Mouse (Mus musculus): ENCODE results near the gene Tnfaip2. TPM values are rescaled to one million over a fixed set of nuclear protein-coding genes. Genes with fewer than 3 reads are reported as not detected.
A peak's percentile ranks its signal among the peaks of the same experiment; 100 is the strongest.

Tnfaip2 gene
- polyA plus RNA-seq, 1 experiment from 2014 or later, result 46.7 TPM

- no peaks in the 10 kb centered on the region for H3K9me3 ChIP-seq (replicated peaks; ENCODE audit: low read length)
- H3K27ac ChIP-seq, result peak overlapping the region; percentile 75
- H3K4me3 ChIP-seq (replicated peaks; ENCODE audit: low read depth, low read length), result no peak overlapping the region
- H3K9ac ChIP-seq (ENCODE audit: low read depth, low read length), result 0 out of 2 replicates have a peak overlapping the region, but pooled peaks have one; percentile 25
- whole genome bisulfite sequencing, result 29% methylated on average over 14 of the region's 14 CpGs
- H3K4me1 ChIP-seq (replicated peaks; ENCODE audit: insufficient read depth, low read length), result peaks cover 41% of the 10 kb centered on the region
- peak overlapping the region; percentile 54; the same call in 1 of the 2 replicates for H3K4me2 ChIP-seq (ENCODE audit: low read length)
- ATAC-seq (replicated peaks; ENCODE audit: low FRiP score, low read depth) (no peak; the same call in 1 of the 2 replicates), DNase-seq (ENCODE audit: low spot score) (peak; percentile 79)
- TF ChIP-seq CTCF (IDR thresholded peaks at IDR 0.05; ENCODE audit: low read depth), result no peak
- H3K36me3 ChIP-seq (ENCODE audit: insufficient read depth, low read length), result no peaks in the 10 kb centered on the region
- H3K27me3 ChIP-seq (ENCODE audit: insufficient read depth, low read length), result no peaks in the 10 kb centered on the region
These were observed 11.1 kb upstream of the Tnfaip2 start for GRCm38 (mm10) chr12:111430868-111431817.

DNA sequence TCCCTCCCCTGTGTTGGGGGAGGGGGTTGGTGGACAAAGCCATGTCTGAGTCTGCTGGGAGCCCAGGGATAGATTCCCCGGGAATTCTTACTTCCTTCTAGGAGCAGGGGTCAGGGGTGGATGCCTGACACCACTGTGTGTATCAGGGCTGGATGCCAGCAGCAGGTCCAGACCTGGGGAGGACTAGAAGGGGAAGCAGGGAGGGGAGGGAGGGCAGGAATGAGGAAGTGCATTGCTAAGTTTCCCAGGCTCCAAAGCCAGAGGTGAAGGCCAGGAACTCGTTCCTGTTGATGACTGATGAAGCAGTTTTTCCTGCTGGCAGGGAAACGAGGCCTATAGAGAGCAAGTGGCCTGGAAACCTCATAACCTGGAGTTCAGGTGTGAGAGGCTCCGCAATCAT, 10.2 kb upstream of the Tnfaip2 start:
- Histone ChIP-seq H3K36me3 (ENCODE audit: insufficient read depth, low read length) (no peaks in the 10 kb centered on the region), H3K9ac (ENCODE audit: low read depth, low read length) (no peak overlapping the region), H3K27ac (peak overlapping the region; percentile 75), H3K27me3 (ENCODE audit: insufficient read depth, low read length) (no peaks in the 10 kb centered on the region), H3K4me2 (ENCODE audit: low read length) (no peak overlapping the region), H3K9me3 (replicated peaks; ENCODE audit: low read length) (no peaks in the 10 kb centered on the region), H3K4me3 (replicated peaks; ENCODE audit: low read depth, low read length) (no peak overlapping the region), H3K4me1 (replicated peaks; ENCODE audit: insufficient read depth, low read length) (peaks cover 47% of the 10 kb centered on the region)
- no peak; the same call in 1 of the 2 replicates for ATAC-seq (replicated peaks; ENCODE audit: low FRiP score, low read depth)
- WGBS, result 22% methylated on average over 4 of the region's 4 CpGs
- no peak for DNase-seq (ENCODE audit: low spot score)
- TF ChIP-seq CTCF (IDR thresholded peaks at IDR 0.05; ENCODE audit: low read depth), result no peak

DNA sequence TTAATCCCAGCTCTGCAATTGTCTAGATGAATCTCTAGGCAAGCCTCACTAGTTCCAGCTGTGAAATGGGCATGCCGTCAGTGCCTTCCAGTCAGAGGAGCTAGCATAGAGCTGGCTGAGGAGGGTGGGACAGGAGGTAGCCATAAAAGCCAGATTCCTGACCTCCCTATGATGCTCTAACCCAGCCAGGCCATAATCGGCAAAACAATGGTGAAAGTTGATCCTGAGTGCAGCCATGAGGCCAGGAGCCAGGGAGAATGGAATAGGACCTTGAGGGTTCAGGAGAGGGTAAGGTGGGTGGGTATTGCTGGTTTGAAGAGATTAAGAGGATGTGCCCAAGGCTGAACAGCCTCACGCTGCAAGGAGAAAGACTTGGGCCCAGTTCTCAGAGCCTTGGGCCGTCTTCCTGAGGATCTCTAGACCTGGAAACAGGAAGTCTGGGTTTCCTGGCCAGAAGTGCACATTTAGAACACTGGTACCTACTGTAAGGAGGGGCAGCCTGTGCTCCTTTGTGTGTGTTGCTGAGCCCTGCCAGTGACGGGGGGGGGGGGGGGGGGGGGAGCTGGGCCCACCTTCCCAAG, 9.4 kb upstream of the Tnfaip2 start:
- Histone ChIP-seq H3K36me3 (ENCODE audit: insufficient read depth, low read length) (no peaks in the 10 kb centered on the region), H3K4me3 (replicated peaks; ENCODE audit: low read depth, low read length) (no peak overlapping the region), H3K27me3 (ENCODE audit: insufficient read depth, low read length) (no peaks in the 10 kb centered on the region), H3K9me3 (replicated peaks; ENCODE audit: low read length) (no peaks in the 10 kb centered on the region), H3K4me1 (replicated peaks; ENCODE audit: insufficient read depth, low read length) (peaks cover 51% of the 10 kb centered on the region), H3K4me2 (ENCODE audit: low read length) (no peak overlapping the region), H3K27ac (peak overlapping the region; percentile 75), H3K9ac (ENCODE audit: low read depth, low read length) (0 out of 2 replicates have a peak overlapping the region, but pooled peaks have one; percentile 18)
- DNase-seq (ENCODE audit: low spot score) (no peak), ATAC-seq (replicated peaks; ENCODE audit: low FRiP score, low read depth) (no peak)
- TF ChIP-seq CTCF (IDR thresholded peaks at IDR 0.05; ENCODE audit: low read depth), result no peak
- WGBS, result 52% methylated on average over 4 of the region's 5 CpGs

DNA sequence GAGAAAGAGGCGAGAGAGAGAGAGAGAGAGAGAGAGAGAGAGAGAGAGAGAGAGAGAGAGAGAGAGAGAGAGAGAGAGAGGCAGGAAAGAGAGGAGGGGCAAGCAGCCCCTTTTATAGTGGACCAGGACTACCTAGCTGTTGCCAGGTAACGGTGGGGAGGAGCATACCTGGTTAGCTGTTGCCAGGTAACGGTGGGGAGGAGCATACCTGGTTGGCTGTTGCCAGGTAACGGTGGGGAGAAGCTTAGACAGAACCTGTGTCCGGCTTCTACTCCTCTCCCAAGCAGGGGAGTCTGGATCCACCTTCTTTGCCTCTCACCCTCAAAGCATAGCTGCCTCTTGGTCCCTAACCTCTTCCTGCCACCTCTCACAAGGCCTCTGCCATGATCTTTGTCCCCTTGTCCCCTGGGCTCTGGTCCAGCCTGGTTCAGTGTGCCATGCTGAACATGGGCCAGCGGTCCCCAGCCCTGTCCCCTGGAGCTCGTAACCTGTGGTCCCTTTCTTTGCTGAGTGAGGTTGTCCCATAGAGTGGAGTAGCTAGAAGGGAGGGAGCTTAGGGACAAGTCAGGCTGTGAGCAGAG, 8.0 kb upstream of the Tnfaip2 start:
- DNase-seq (ENCODE audit: low spot score), result no peak
- Histone ChIP-seq H3K36me3 (ENCODE audit: insufficient read depth, low read length) (no peaks in the 10 kb centered on the region), H3K27ac (peak overlapping the region; percentile 80), H3K27me3 (ENCODE audit: insufficient read depth, low read length) (no peaks in the 10 kb centered on the region), H3K4me3 (replicated peaks; ENCODE audit: low read depth, low read length) (no peak overlapping the region), H3K9ac (ENCODE audit: low read depth, low read length) (peak overlapping the region; percentile 31; the same call in 1 of the 2 replicates), H3K4me2 (ENCODE audit: low read length) (peak overlapping the region; percentile 30; the same call in 1 of the 2 replicates), H3K9me3 (replicated peaks; ENCODE audit: low read length) (no peaks in the 10 kb centered on the region), H3K4me1 (replicated peaks; ENCODE audit: insufficient read depth, low read length) (peaks cover 47% of the 10 kb centered on the region)
- WGBS, result 45% methylated on average over 7 of the region's 7 CpGs
- ATAC-seq (replicated peaks; ENCODE audit: low FRiP score, low read depth), result no peak
- TF ChIP-seq CTCF (IDR thresholded peaks at IDR 0.05; ENCODE audit: low read depth), result no peak

- Histone ChIP-seq H3K4me2 (ENCODE audit: low read length) (no peak overlapping the region), H3K4me3 (replicated peaks; ENCODE audit: low read depth, low read length) (no peak overlapping the region), H3K27ac (peak overlapping the region; percentile 80; the same call in 1 of the 2 replicates), H3K36me3 (ENCODE audit: insufficient read depth, low read length) (no peaks in the 10 kb centered on the region), H3K9me3 (replicated peaks; ENCODE audit: low read length) (no peaks in the 10 kb centered on the region), H3K27me3 (ENCODE audit: insufficient read depth, low read length) (no peaks in the 10 kb centered on the region), H3K9ac (ENCODE audit: low read depth, low read length) (peak overlapping the region; percentile 31; the same call in 1 of the 2 replicates), H3K4me1 (replicated peaks; ENCODE audit: insufficient read depth, low read length) (peaks cover 43% of the 10 kb centered on the region)
- DNase-seq (ENCODE audit: low spot score) (no peak), ATAC-seq (replicated peaks; ENCODE audit: low FRiP score, low read depth) (no peak)
- no peak for TF ChIP-seq CTCF (IDR thresholded peaks at IDR 0.05; ENCODE audit: low read depth)
- 45% methylated on average over 8 of the region's 8 CpGs for WGBS
These were observed 7.4 kb upstream of the Tnfaip2 start for GRCm38 (mm10) chr12:111434745-111435327.

GRCm38 (mm10) chr12:111436170-111436569, 6.1 kb upstream of the Tnfaip2 start:
- TF ChIP-seq CTCF (IDR thresholded peaks at IDR 0.05; ENCODE audit: low read depth), result no peak
- WGBS, result 88% methylated on average over 3 of the region's 3 CpGs
- no peak overlapping the region for H3K9ac ChIP-seq (ENCODE audit: low read depth, low read length)
- ATAC-seq (replicated peaks; ENCODE audit: low FRiP score, low read depth) (no peak), DNase-seq (ENCODE audit: low spot score) (no peak)
- H3K4me1 ChIP-seq (replicated peaks; ENCODE audit: insufficient read depth, low read length), result peaks cover 30% of the 10 kb centered on the region
- no peaks in the 10 kb centered on the region for H3K9me3 ChIP-seq (replicated peaks; ENCODE audit: low read length)
- no peak overlapping the region for H3K27ac ChIP-seq
- no peak overlapping the region for H3K4me2 ChIP-seq (ENCODE audit: low read length)
- H3K36me3 ChIP-seq (ENCODE audit: insufficient read depth, low read length), result no peaks in the 10 kb centered on the region
- no peaks in the 10 kb centered on the region for H3K27me3 ChIP-seq (ENCODE audit: insufficient read depth, low read length)
- no peak overlapping the region for H3K4me3 ChIP-seq (replicated peaks; ENCODE audit: low read depth, low read length)
